Mouse (Mus musculus): ENCODE results near the gene Lyrm9.

DNA sequence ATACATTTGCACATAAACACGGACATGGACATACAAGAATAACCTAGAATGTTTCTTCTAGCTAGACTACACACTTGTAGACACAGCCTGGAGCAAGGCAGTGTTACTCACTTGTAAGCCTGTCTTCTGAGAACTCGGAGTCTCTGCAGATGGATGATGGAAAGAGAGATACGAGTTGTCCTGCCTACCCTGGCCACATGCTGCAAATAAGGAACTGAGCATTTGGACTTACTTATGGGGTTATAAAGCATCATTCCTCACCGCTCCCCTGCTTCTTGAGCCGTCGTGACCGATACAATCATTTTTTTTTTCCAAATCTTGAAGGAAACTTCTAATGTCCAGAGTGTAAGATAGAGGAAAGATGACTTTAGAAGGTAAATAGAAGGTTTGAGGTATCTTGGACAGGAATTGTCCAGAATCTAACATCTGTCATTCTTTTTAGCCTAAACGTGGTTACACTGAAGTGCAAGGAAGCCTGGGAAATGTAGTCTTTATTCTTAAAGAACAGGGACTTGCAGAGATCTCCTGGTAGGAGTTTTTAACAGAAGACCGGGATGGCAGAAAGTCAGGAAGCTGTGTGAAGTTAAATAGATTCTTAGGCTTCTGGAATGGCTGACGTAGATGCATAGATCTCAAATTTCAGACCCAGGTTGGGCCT, 30.2 kb upstream of the Lyrm9 start:
- TF ChIP-seq CTCF (IDR thresholded peaks at IDR 0.05; ENCODE audit: control insufficient read depth, insufficient read depth, insufficient replicate concordance, low read depth, low read length) = no peak
- no peak for TF ChIP-seq POLR2A (IDR thresholded peaks at IDR 0.05; ENCODE audit: control insufficient read depth, low read depth, low read length)

Data from testis, adult 2 months (tissue).